Mouse (Mus musculus) limb, embryonic 13.5 days (tissue): ENCODE data around the gene Atxn7l3. TPM values are rescaled to one million over a fixed set of nuclear protein-coding genes. Genes with fewer than 3 reads are reported as not detected.

Experiments used
- ATAC-seq: fragments of 200-750 bp; cut with Nextera tagmentation; 2 replicates; pipeline ENCODE4 v1.8.0; 2017; ENCODE audit warnings: low read depth, moderate number of reproducible peaks, moderate TSS enrichment; ENCODE audit not compliant: low FRiP score
- H3K27ac ChIP-seq: fragments of 300-500 bp; sonication (generic); 2 replicates; pipeline ENCODE4 v1.5.1; 2015; ENCODE audit warnings: inconsistent platforms, mild to moderate bottlenecking, moderate library complexity
- H3K27me3 ChIP-seq: fragments of 300-500 bp; sonication (generic); 2 replicates; pipeline ENCODE4 v1.6.1; 2015; ENCODE audit warnings: mild to moderate bottlenecking, inconsistent platforms
- H3K36me3 ChIP-seq: fragments of 300-500 bp; sonication (generic); 2 replicates; pipeline ENCODE4 v1.6.1; 2015; ENCODE audit warnings: inconsistent platforms, mild to moderate bottlenecking, moderate library complexity
- H3K4me1 ChIP-seq: fragments of 300-500 bp; sonication (generic); 2 replicates; pipeline ENCODE4 v1.6.1; 2015; ENCODE audit warnings: inconsistent platforms
- H3K4me2 ChIP-seq: fragments of 300-500 bp; sonication (generic); replicated peaks from 2 replicates; pipeline ENCODE4 v1.6.1; 2015; ENCODE audit warnings: inconsistent platforms, mild to moderate bottlenecking, moderate library complexity
- H3K4me3 ChIP-seq: fragments of 300-500 bp; sonication (generic); 2 replicates; pipeline ENCODE4 v1.5.1; 2015; ENCODE audit warnings: moderate library complexity, mild to moderate bottlenecking, inconsistent platforms
- H3K9ac ChIP-seq: fragments of 300-500 bp; sonication (generic); 2 replicates; pipeline ENCODE4 v1.6.1; 2015; ENCODE audit warnings: mild to moderate bottlenecking, inconsistent platforms
- H3K9me3 ChIP-seq: fragments of 300-500 bp; sonication (generic); 2 replicates; pipeline ENCODE4 v1.6.1; 2016; ENCODE audit warnings: inconsistent platforms
- WGBS: fragments of 180-500 bp; shearing (Covaris S2); methylation state at CpG from one replicate; pipeline ENCODE4 v1.1.7; 2015; 5-methylcytosine and 5-hydroxymethylcytosine counted together
- polyA plus RNA-seq: library from polyadenylated mRNA; unstranded; fragments of >200 nt; fragmentation: Nextera tagmentation; extraction: Ambion mirVana; gene quantifications from 2 replicates; pipeline ENCODE4 v1.2.1, GENCODE M21; 2015

The Atxn7l3 gene
- polyA plus RNA-seq, 1 experiment from 2014 or later = 21.4 TPM

DNA sequence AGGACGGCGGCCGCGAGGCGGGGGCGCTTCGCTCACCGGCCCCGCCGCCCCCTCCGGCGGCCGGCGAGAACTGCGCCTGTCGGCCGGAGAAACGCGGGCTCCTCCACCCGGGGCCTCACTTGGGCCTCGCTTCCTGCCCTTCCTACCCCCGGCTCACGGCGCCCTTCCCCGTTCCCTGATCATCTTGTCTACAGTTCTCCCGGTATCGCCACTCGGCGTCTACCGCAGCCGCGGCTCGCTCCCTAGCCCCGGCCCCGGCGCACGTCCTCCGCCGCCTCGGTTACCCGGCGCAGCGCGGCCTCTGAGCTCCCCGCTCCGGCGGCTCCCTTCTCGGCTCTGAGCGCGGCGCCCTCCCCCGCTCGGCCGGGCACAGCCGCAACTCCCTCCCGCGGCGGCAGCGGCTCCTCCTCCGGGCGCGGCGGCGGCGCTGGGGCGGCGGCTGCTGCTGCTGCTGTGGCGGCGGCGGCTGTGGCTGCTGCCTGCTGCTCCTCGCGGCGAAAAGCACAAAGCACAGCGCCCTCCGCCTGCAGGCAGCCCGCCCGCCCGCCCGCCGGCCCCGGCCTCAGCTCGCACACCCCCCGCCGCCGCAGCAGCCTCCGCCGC, 21.0 kb upstream of the Atxn7l3 start:
- under 1% methylated on average over 75 of the region's 87 CpGs for WGBS

DNA sequence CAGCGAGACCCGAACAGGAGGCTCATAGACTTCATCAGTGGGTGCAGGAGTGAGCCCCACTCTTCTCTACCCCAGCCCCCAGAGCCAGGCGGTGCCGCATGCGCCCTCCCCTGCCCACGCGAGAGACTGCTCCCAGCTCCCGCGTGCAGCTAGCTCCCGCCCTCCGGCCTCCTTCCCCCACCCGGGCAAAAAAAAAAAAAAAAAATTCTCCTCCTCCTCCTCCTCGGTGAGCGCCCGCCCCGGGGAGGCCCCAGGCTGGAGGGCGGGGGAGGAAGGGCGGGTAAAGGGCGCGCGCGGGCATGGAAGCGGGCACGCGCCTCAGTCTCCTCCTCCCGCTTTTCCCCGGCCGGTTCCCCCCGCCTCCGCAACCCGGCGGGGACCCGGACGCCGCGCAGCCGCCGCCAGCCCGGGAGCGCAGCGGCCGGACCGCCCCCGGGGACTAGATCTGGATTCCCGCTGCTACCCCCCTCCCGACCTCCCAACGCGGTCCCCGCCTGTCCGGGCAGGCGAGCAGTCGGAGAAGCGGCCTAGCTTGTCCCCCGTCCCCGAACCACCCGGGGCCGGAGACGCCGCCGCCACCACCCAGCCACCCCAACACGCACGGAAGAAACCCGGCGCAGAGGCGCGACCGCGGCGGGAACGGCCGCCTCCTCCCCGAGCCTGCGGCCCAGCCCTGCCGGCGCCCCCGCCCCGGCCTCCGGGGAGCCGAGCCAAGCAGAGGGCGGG, 20.3 kb upstream of the Atxn7l3 start:
- Histone ChIP-seq H3K9ac (peak overlapping the region; percentile 100), H3K36me3 (peaks cover 40% of the 10 kb centered on the region), H3K4me3 (peak overlapping the region; percentile 100), H3K4me1 (peaks cover 29% of the 10 kb centered on the region), H3K4me2 (peak overlapping the region; percentile 75), H3K27ac (peak overlapping the region; percentile 99), H3K27me3 (no peaks in the 10 kb centered on the region), H3K9me3 (no peaks in the 10 kb centered on the region)
- WGBS = under 1% methylated on average over 57 of the region's 80 CpGs
- ATAC-seq = peak; percentile 38; the same call in 1 of the 2 replicates

More for the DNA sequence above, 21.0 kb upstream of the Atxn7l3 start:
- Histone ChIP-seq H3K27me3 (no peaks in the 10 kb centered on the region), H3K4me1 (peaks cover 29% of the 10 kb centered on the region), H3K9ac (peak overlapping the region; percentile 100), H3K4me2 (peak overlapping the region; percentile 75), H3K36me3 (peaks cover 33% of the 10 kb centered on the region), H3K4me3 (peak overlapping the region; percentile 100), H3K9me3 (no peaks in the 10 kb centered on the region), H3K27ac (peak overlapping the region; percentile 99)
- ATAC-seq = peak; percentile 8; the same call in 1 of the 2 replicates

DNA sequence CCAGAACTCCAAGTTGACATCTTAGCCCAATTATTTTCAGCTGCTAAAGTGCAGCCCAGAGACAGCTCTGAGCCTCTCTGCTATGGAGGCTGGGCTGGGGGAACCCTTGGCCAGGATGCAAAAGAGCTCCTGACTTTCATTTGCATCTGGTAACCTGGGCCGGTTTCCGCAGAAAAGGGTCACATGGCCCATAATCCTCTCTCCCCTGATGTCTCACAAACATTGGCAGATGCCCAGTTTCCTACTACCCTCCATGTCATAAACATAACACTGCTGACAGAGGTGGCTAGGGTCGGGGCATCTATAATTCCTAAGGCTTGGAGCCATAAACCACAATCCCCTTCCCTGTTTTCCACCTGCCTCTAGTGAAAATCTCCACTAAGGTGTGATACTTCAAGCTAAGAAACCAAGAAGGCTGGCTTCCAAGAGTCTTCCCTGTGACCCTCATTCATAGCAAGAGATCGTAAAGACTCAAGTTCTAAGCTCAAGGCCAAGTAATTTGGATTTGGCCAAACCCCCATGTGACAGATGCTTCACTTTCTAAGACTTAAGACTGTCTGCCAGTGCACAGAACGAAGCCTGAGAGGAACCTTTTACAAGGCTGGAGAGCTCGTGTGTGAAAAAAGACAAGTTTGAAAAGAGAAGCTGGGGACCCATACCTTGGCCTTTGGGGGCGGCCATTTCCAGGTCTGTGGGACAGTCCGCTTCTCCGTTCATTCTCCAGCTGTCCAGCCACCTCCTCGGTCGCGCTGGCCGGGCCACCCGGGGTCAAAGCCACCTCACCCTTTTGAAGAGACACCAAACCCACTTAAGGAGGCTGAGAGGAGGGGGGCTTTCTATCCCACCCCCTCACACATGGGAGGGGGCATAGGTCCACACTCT, 19.5 kb upstream of the Atxn7l3 start:
- Histone ChIP-seq H3K4me1 (peaks cover 29% of the 10 kb centered on the region), H3K36me3 (peaks cover 44% of the 10 kb centered on the region), H3K9ac (peak overlapping the region; percentile 100), H3K4me2 (peak overlapping the region; percentile 75), H3K27me3 (no peaks in the 10 kb centered on the region), H3K4me3 (peak overlapping the region; percentile 100), H3K9me3 (no peaks in the 10 kb centered on the region), H3K27ac (peak overlapping the region; percentile 99)
- no peak for ATAC-seq
- 6% methylated on average over 14 of the region's 14 CpGs for WGBS

DNA sequence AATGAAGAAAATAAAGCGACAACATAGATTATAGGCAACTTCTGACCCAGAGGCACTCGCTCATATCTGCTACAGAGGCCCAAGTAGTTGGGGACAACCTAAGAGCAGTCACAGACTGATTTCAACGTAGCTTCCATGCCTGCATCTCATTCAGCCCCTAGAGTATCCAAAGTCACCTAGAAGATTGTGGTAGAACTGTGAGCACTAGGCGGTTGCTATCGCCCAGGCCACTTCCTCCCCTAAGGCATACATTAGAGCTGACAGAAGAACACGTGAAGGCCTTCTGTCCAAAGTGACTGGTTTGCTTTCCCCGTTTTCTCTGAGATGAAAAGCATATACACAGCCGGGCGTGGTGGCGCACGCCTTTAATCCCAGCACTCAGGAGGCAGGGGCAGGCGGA, 17.9 kb upstream of the Atxn7l3 start:
- ATAC-seq = no peak
- H3K4me2 ChIP-seq = no peak overlapping the region
- WGBS = 89% methylated on average over 12 of the region's 12 CpGs
- H3K4me1 ChIP-seq = peaks cover 37% of the 10 kb centered on the region
- H3K27ac ChIP-seq = no peak overlapping the region
- H3K36me3 ChIP-seq = peaks cover 59% of the 10 kb centered on the region
- no peak overlapping the region for H3K4me3 ChIP-seq
- H3K27me3 ChIP-seq = no peaks in the 10 kb centered on the region
- no peaks in the 10 kb centered on the region for H3K9me3 ChIP-seq
- H3K9ac ChIP-seq = no peak overlapping the region

DNA sequence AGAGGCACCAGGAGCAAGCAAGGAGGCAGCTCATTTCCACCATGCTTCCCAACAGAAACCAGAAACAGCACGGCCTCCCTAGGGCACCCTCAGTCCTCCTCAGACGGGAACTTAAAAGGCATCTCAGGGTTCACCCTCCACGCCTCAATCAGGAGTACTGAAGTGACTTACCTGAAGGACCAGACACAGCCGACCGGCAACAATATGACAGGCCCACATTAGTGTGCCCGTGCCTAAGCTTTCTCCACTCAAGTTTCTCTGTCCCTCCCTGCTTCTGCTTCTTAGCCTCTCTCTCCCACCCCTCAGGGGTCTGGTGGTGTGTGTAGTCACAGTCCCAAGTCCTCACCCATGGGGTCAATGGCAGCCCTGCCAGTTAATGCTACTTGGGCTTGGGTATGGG, 16.2 kb upstream of the Atxn7l3 start:
- peaks cover 44% of the 10 kb centered on the region for H3K4me1 ChIP-seq
- H3K4me3 ChIP-seq = no peak overlapping the region
- no peak for ATAC-seq
- H3K36me3 ChIP-seq = peaks cover 71% of the 10 kb centered on the region
- no peak overlapping the region for H3K9ac ChIP-seq
- 81% methylated on average over 6 of the region's 6 CpGs for WGBS
- H3K27ac ChIP-seq = no peak overlapping the region
- H3K4me2 ChIP-seq = no peak overlapping the region
- H3K27me3 ChIP-seq = no peaks in the 10 kb centered on the region
- H3K9me3 ChIP-seq = no peaks in the 10 kb centered on the region

DNA sequence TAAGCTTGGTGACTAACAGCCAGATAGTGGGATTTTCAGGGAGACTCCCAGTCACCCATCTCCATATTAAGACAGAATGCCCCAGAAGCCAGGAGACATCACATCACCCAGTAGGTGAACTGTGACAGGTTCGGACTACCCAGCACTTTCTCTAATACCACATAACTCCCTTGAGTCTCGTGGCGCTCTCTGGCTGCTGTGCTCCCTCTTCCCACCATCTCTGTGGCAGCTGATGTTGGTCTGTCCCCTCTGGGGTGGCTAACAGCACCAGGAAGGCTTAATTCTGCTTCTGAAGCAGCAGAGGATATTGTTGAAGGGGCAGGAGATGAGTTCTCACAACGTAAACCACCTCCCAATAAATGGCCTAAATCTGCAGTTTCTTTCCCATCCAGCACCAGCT, 15.5 kb upstream of the Atxn7l3 start:
- Histone ChIP-seq H3K4me1 (peaks cover 44% of the 10 kb centered on the region), H3K9me3 (no peaks in the 10 kb centered on the region), H3K9ac (no peak overlapping the region), H3K36me3 (peaks cover 77% of the 10 kb centered on the region), H3K27ac (no peak overlapping the region), H3K4me2 (no peak overlapping the region), H3K27me3 (no peaks in the 10 kb centered on the region), H3K4me3 (no peak overlapping the region)
- no peak for ATAC-seq
- 83% methylated on average over 4 of the region's 4 CpGs for WGBS

DNA sequence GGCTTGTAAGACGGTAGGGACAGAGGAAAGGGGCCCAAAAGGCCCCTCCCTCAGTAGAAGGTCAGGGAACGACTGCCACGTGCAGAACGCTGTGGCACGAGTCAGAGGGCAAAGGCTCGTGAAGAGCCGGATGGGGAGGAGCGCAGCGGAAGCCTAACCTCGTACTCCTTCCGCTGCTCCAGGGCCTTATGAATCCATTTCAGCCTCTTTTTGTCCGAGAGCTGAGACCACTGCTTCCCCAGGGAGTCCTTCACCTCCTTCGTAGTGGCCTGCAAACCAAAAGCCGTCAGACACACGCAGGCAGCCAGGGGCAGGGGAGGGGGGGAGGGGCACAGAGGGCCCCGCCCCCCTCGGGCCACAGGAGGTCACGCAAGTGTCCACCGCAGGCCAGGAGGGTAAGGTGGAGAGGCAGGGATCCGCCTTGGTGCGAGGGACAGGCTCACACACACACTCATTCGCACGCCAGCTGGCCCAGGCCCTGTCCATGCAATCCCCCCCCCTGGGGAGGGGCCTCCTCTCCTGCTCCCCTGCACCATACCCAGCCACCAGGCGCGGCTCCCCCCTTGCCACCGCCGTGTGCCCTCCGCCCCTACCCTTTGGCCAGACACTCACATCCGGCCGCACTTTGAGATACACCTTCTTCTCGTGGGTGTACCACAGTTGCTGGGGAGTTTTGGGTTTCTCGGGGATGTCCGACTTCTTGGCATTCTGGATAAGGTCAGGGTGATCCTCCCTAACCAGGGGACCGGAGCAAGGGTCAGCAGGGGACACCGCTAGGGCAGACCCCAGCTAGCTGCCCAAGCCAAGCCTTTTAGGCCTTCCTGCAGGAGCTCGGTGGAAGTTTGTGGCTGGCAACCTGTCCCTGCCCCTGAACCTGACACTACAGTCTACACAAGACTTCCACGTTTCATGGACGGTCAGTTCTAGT, 14.6 kb upstream of the Atxn7l3 start:
- no peaks in the 10 kb centered on the region for H3K9me3 ChIP-seq
- no peak overlapping the region for H3K4me3 ChIP-seq
- no peaks in the 10 kb centered on the region for H3K27me3 ChIP-seq
- 44% methylated on average over 38 of the region's 38 CpGs for WGBS
- ATAC-seq = no peak
- peak overlapping the region; percentile 35; the same call in 1 of the 2 replicates for H3K9ac ChIP-seq
- H3K36me3 ChIP-seq = peaks cover 87% of the 10 kb centered on the region
- peaks cover 40% of the 10 kb centered on the region for H3K4me1 ChIP-seq
- H3K4me2 ChIP-seq = no peak overlapping the region; the same call in 1 of the 2 replicates
- H3K27ac ChIP-seq = no peak overlapping the region

DNA sequence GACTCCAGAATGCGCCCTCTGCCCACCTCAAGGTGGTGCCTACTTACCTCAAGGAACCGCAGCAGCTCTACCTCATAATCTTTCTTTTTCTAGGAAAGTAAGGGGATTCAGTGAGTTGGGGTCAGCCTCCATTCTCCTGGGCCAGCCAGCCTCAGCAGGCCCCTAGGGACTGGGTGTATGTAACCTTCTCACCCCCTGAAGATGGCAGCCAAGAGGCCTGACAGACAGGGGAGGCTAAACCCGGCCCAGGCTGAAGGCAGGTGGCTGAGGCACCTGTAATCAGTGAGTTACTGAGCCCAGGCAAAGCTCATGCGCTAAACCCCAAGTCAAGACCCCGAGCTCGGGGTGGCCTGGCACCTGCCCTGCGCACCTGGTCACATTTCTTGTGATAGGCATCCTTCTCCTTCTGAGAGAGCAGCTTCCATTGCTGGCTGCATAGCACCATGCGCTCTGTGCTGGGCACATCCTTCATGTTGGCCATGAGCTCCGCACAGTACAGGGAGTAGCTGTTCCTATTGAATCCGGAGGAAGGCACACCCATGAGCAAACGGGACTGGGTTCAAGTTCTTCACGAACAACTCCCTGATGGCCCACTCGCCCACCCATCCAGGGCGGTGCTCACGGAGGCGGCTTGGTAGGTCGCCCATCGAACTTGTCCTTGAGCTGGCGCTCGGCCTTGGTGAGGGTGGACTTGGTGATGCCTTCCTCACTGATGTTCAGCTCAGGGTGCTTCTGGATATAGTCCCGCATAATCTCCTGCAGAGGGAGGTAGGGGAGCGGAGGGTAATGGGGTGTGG, 13.6 kb upstream of the Atxn7l3 start:
- H3K9ac ChIP-seq = peak overlapping the region; percentile 59; the same call in 1 of the 2 replicates
- H3K27ac ChIP-seq = 0 out of 2 replicates have a peak overlapping the region, but pooled peaks have one; percentile 53
- no peaks in the 10 kb centered on the region for H3K27me3 ChIP-seq
- peak overlapping the region; percentile 42 for H3K4me3 ChIP-seq
- 85% methylated on average over 22 of the region's 22 CpGs for WGBS
- no peaks in the 10 kb centered on the region for H3K9me3 ChIP-seq
- peaks cover 30% of the 10 kb centered on the region for H3K4me1 ChIP-seq
- H3K36me3 ChIP-seq = peaks cover 84% of the 10 kb centered on the region
- no peak for ATAC-seq
- peak overlapping the region; percentile 71 for H3K4me2 ChIP-seq

DNA sequence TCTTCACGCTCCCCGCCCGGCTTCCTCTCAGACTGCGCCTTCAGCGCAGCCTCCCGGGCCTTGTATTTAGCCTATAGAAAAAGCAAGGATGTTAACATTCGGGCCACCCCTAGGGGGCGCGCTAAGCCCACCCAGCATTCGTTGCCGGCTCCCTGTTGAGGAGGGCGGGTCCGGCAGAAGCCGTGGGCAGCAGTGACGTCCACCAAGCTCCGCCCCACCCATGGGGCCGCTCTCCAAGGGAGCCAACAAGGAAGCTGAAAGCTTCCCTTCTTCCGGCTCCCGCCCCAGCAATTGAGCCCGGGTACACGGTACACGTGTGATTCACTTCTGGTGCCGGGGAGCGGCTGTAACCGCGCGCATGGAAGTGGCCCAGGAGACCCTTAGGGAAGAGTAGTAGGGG, 12.5 kb upstream of the Atxn7l3 start:
- peak overlapping the region; percentile 53 for H3K27ac ChIP-seq
- peaks cover 27% of the 10 kb centered on the region for H3K4me1 ChIP-seq
- H3K4me2 ChIP-seq = peak overlapping the region; percentile 71
- no peaks in the 10 kb centered on the region for H3K9me3 ChIP-seq
- 2% methylated on average over 27 of the region's 27 CpGs for WGBS
- ATAC-seq = peak; percentile 90
- peaks cover 74% of the 10 kb centered on the region for H3K36me3 ChIP-seq
- peak overlapping the region; percentile 42 for H3K4me3 ChIP-seq
- H3K27me3 ChIP-seq = no peaks in the 10 kb centered on the region
- peak overlapping the region; percentile 59 for H3K9ac ChIP-seq

DNA sequence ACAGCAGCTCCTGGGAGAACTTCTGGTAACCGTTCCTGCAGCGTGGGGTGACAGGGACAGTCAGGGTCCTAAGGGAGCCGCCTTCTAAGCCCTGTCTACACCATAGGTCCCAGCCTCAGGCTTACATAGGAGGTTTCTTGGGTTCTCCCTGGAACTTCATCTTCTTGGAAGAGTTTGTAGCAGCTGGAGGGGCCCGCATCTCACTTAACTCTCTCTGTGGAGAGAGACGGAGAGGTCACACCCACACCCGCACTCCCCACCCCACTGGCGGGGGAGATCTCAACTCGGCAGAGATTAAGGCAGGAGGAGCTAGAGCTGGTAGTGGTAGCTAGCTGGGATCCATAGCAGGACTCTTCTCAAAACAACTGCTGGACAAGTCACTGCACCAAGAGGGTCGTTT, 11.7 kb upstream of the Atxn7l3 start:
- Histone ChIP-seq H3K9ac (no peak overlapping the region), H3K4me1 (peaks cover 27% of the 10 kb centered on the region), H3K36me3 (peaks cover 65% of the 10 kb centered on the region), H3K27me3 (no peaks in the 10 kb centered on the region), H3K4me2 (no peak overlapping the region), H3K4me3 (no peak overlapping the region), H3K9me3 (no peaks in the 10 kb centered on the region), H3K27ac (no peak overlapping the region)
- no peak for ATAC-seq
- 84% methylated on average over 9 of the region's 9 CpGs for WGBS
